Mouse (Mus musculus) heart, embryonic 14.5 days (tissue): ENCODE measurements around the gene Unc93a. TPM values are rescaled to one million over a fixed set of nuclear protein-coding genes. Genes with fewer than 3 reads are reported as not detected.
A peak's percentile ranks its signal among the peaks of the same experiment; 100 is the strongest.
"Not testable (repeated sequence)": the region's sequence is repeated elsewhere in the genome, so short reads cannot be mapped to it uniquely, and the experiment has no call there.

Experiments used
- ATAC-seq: fragments of 200-750 bp; cut with Nextera tagmentation; 2 replicates; pipeline ENCODE4 v1.8.0; 2017; ENCODE audit warnings: low read depth, moderate TSS enrichment; ENCODE audit not compliant: insufficient number of reproducible peaks, insufficient read depth, low FRiP score
- H3K27ac ChIP-seq, 2 experiments: fragments of 200-500 bp in 1 of 2; fragments of 300-500 bp in 1 of 2; sonication (generic) in 1 of 2; replicated peaks in 1 of 2; 2 replicates each; pipeline ENCODE4 v1.5.1; 2012 to 2014; ENCODE audit warnings: low read depth in 2 of 2, low read length in 2 of 2, control low read depth in 1 of 2, mild to moderate bottlenecking in 1 of 2, mixed read lengths in 1 of 2; ENCODE audit not compliant: control insufficient read depth in 1 of 2, insufficient read depth in 1 of 2
- H3K27me3 ChIP-seq: fragments of 300-500 bp; sonication (generic); 2 replicates; pipeline ENCODE4 v1.6.1; 2014; ENCODE audit warnings: mild to moderate bottlenecking, low read length, control low read depth; ENCODE audit not compliant: control insufficient read depth, insufficient read depth
- H3K36me3 ChIP-seq: fragments of 300-500 bp; sonication (generic); 2 replicates; pipeline ENCODE4 v1.6.1; 2014; ENCODE audit warnings: mild to moderate bottlenecking, control low read depth, low read length, mixed read lengths; ENCODE audit not compliant: control insufficient read depth, insufficient read depth
- H3K4me1 ChIP-seq, 2 experiments: fragments of 200-500 bp in 1 of 2; fragments of 300-500 bp in 1 of 2; sonication (generic) in 1 of 2; 2 replicates each; pipeline ENCODE4 v1.6.1; 2012 to 2014; ENCODE audit warnings: low read length in 2 of 2, control low read depth in 1 of 2, mixed read lengths in 1 of 2; ENCODE audit not compliant: control insufficient read depth in 2 of 2, insufficient read depth in 2 of 2
- H3K4me2 ChIP-seq: fragments of 300-500 bp; sonication (generic); 2 replicates; pipeline ENCODE4 v1.6.1; 2014; ENCODE audit warnings: mild to moderate bottlenecking, low read length
- H3K4me3 ChIP-seq, 2 experiments: fragments of 200-500 bp in 1 of 2; fragments of 300-500 bp in 1 of 2; sonication (generic) in 1 of 2; 2 replicates each; pipeline ENCODE4 v1.5.1; 2012 to 2014; ENCODE audit warnings: low read length in 2 of 2, mild to moderate bottlenecking in 2 of 2, control low read depth in 1 of 2, low read depth in 1 of 2, moderate library complexity in 1 of 2; ENCODE audit not compliant: control insufficient read depth in 1 of 2, insufficient read depth in 1 of 2
- H3K9ac ChIP-seq: fragments of 300-500 bp; sonication (generic); 2 replicates; pipeline ENCODE4 v1.6.1; 2014; ENCODE audit warnings: mild to moderate bottlenecking, low read length
- H3K9me3 ChIP-seq: fragments of 300-500 bp; sonication (generic); 2 replicates; pipeline ENCODE4 v1.6.1; 2016; ENCODE audit warnings: low read length, control low read depth; ENCODE audit not compliant: control insufficient read depth
- WGBS: fragments of 180-500 bp; shearing (Covaris S2); extraction: QIAGEN DNeasy Blood & Tissue Kit; methylation state at CpG from one replicate; pipeline ENCODE4 v1.1.7; 2014; 5-methylcytosine and 5-hydroxymethylcytosine counted together
- polyA plus RNA-seq: library from polyadenylated mRNA; unstranded; fragments of >200 nt; fragmentation: Nextera tagmentation; extraction: Ambion mirVana; gene quantifications from 2 replicates; pipeline ENCODE4 v1.2.1, GENCODE M21; 2014

The Unc93a gene
- polyA plus RNA-seq: not detected in 2 replicates

DNA sequence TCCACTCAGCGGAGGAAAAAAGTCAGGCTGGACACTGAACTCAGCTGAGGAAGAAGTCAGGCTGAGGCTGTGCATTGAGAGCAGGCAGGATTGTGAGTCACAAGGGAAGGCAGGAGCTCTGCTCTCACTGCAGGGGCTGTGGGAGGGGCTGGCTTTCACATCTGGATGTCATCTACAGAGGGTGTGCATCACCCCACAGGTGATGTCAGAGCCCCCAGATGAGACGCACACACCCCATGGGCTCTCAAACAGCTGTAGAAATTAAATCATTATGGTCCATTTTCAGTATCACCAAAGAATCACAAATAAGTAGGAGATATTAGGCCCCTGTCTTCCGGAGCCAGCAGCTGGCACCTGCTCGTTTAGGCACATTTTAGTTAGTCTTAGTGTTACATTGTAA is at the start of gene Unc93a:
Gene Unc93a (minus strand): TSS at position 101 of the 400 bp plus-strand sequence.
- H3K4me1 ChIP-seq, H3K9me3 ChIP-seq, H3K4me3 ChIP-seq, H3K4me2 ChIP-seq, H3K9ac ChIP-seq, H3K27me3 ChIP-seq, H3K27ac ChIP-seq, ATAC-seq, H3K36me3 ChIP-seq: not testable (repeated sequence)
- WGBS: 66% methylated on average over 3 of the region's 4 CpGs

DNA sequence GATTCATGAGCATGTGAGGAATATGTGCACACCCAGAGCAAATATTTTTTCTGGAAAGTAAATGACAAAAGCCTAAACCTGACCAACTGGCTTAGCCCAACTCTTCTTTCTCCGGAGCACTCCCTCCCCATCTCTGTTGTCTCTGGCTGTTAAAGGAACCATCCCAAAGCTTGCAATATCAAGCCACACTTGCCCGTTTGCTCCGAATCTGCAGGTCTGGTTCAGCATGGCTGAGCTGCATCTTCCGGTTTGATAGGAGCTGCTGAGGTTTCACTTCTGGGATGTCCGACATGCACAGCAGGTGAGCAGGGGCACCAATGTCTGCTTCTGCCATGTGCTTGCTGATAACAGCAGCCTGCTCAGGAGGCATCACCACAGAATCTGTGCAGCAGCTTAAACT is 48.9 kb upstream of the Unc93a start:
- not testable (repeated sequence) for H3K27me3 ChIP-seq, H3K4me1 ChIP-seq, ATAC-seq, H3K4me2 ChIP-seq, H3K4me3 ChIP-seq, H3K27ac ChIP-seq, H3K9ac ChIP-seq, H3K36me3 ChIP-seq
- H3K9me3 ChIP-seq: peaks cover 19% of the 10 kb centered on the region
- 84% methylated on average over 5 of the region's 5 CpGs for WGBS

GRCm38 (mm10) chr17:13179021-13179420 is 47.4 kb upstream of the Unc93a start:
- not testable (repeated sequence) for H3K4me1 ChIP-seq, H3K9ac ChIP-seq, H3K4me3 ChIP-seq, H3K27ac ChIP-seq, H3K4me2 ChIP-seq, ATAC-seq, H3K27me3 ChIP-seq, H3K36me3 ChIP-seq
- peaks cover 14% of the 10 kb centered on the region for H3K9me3 ChIP-seq
- 80% methylated on average over 4 of the region's 4 CpGs for WGBS

DNA sequence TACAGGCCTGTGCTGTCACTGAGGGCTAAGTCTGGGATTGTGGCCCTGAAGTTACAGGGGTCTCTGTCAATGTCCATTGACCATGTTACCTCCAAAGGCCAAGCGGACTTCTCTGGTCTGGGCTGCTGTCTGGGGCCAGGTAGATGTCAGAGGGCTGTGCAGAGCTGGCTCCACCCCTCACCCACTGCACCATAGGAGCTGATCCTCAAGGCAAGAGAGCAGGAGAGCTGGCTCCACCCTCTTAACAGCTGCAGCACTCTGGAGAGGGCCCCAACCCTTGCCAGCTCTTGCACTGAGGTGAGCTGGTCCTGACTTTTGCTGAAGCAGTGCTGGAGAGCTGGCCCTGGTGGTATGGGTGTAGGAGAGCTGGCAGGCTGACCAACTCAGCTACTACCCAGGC is 46.2 kb upstream of the Unc93a start:
- 38% methylated on average over 1 of the region's 1 CpGs for WGBS
- 0 out of 2 replicates have a peak, but pooled peaks have one; percentile 19 for ATAC-seq
- H3K4me2 ChIP-seq, H3K27me3 ChIP-seq, H3K4me3 ChIP-seq, H3K9ac ChIP-seq, H3K4me1 ChIP-seq, H3K27ac ChIP-seq, H3K36me3 ChIP-seq: not testable (repeated sequence)
- H3K9me3 ChIP-seq: peaks cover 11% of the 10 kb centered on the region; the same call in 1 of the 2 replicates

- not testable (repeated sequence) for H3K4me1 ChIP-seq, H3K36me3 ChIP-seq, H3K4me2 ChIP-seq, H3K9me3 ChIP-seq, H3K27ac ChIP-seq, H3K9ac ChIP-seq, H3K27me3 ChIP-seq, H3K4me3 ChIP-seq, ATAC-seq
- WGBS: no CpG with 5 or more reads among the region's 1 CpGs
Measured at GRCm38 (mm10) chr17:13175609-13176008, 44.0 kb upstream of the Unc93a start.

- not testable (repeated sequence) for ATAC-seq, H3K27ac ChIP-seq, H3K27me3 ChIP-seq, H3K4me2 ChIP-seq, H3K36me3 ChIP-seq, H3K4me3 ChIP-seq, H3K9ac ChIP-seq, H3K4me1 ChIP-seq, H3K9me3 ChIP-seq
- WGBS: 46% methylated on average over 1 of the region's 3 CpGs
Measured at GRCm38 (mm10) chr17:13174029-13174428, 42.4 kb upstream of the Unc93a start.

DNA sequence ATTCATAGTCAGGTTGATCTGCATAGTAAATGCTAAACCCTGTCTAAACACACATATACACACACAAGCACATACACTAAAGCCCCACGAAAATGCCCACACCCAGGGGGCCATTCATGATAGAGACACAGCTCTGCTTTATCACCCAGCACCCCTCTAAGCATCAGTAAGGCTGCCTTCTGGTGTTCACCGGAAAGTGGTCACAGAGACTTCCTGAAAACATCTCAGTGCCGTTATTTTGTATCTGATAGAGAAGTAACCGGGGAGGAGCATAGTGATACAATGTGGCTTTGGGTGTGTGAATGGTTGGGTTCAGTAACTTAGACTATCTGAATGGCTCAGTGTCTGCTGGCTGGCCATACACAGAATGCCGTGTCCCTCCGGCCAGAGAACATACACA is 42.0 kb upstream of the Unc93a start:
- H3K4me1 ChIP-seq, H3K36me3 ChIP-seq, H3K27ac ChIP-seq, H3K4me3 ChIP-seq, H3K9ac ChIP-seq, ATAC-seq, H3K9me3 ChIP-seq, H3K27me3 ChIP-seq, H3K4me2 ChIP-seq: not testable (repeated sequence)
- WGBS: 80% methylated on average over 6 of the region's 6 CpGs

GRCm38 (mm10) chr17:13146128-13146527 is 14.5 kb upstream of the Unc93a start:
- H3K27ac ChIP-seq, H3K36me3 ChIP-seq, H3K9ac ChIP-seq, H3K4me2 ChIP-seq, H3K4me1 ChIP-seq, H3K9me3 ChIP-seq, H3K27me3 ChIP-seq, ATAC-seq, H3K4me3 ChIP-seq: not testable (repeated sequence)
- WGBS: 86% methylated on average over 7 of the region's 7 CpGs
